Mouse (Mus musculus) stomach, embryonic 15.5 days (tissue): ENCODE measurements around the gene Slc25a39. TPM values are rescaled to one million over a fixed set of nuclear protein-coding genes. Genes with fewer than 3 reads are reported as not detected.

Source experiments
- ATAC-seq: fragments of 200-750 bp; cut with Nextera tagmentation; 2 replicates; pipeline ENCODE4 v1.8.0; 2017; ENCODE audit warnings: low read depth, moderate number of reproducible peaks, moderate TSS enrichment; ENCODE audit not compliant: insufficient read depth, low FRiP score
- H3K27ac ChIP-seq: fragments of 300-500 bp; sonication (generic); 2 replicates; pipeline ENCODE4 v1.5.1; 2015; ENCODE audit warnings: mild to moderate bottlenecking, inconsistent platforms
- H3K27me3 ChIP-seq: fragments of 300-500 bp; sonication (generic); replicated peaks from 2 replicates; pipeline ENCODE4 v1.6.1; 2015; ENCODE audit warnings: inconsistent platforms
- H3K36me3 ChIP-seq: fragments of 300-500 bp; sonication (generic); 2 replicates; pipeline ENCODE4 v1.6.1; 2015; ENCODE audit warnings: inconsistent platforms
- H3K4me1 ChIP-seq: fragments of 300-500 bp; sonication (generic); 2 replicates; pipeline ENCODE4 v1.6.1; 2015; ENCODE audit warnings: inconsistent platforms
- H3K4me2 ChIP-seq: fragments of 300-500 bp; sonication (generic); 2 replicates; pipeline ENCODE4 v1.6.1; 2015; ENCODE audit warnings: mild to moderate bottlenecking, inconsistent platforms
- H3K4me3 ChIP-seq: fragments of 300-500 bp; sonication (generic); replicated peaks from 2 replicates; pipeline ENCODE4 v1.5.1; 2015; ENCODE audit warnings: inconsistent platforms
- H3K9ac ChIP-seq: fragments of 300-500 bp; sonication (generic); 2 replicates; pipeline ENCODE4 v1.6.1; 2015; ENCODE audit warnings: inconsistent platforms
- H3K9me3 ChIP-seq: fragments of 300-500 bp; sonication (generic); 2 replicates; pipeline ENCODE4 v1.6.1; 2016; ENCODE audit warnings: inconsistent platforms
- WGBS: fragments of 180-500 bp; shearing (Covaris S2); methylation state at CpG from one replicate; pipeline ENCODE4 v1.1.7; 2015; 5-methylcytosine and 5-hydroxymethylcytosine counted together
- polyA plus RNA-seq: library from polyadenylated mRNA; unstranded; fragments of >200 nt; fragmentation: Nextera tagmentation; extraction: Ambion mirVana; gene quantifications from 2 replicates; pipeline ENCODE4 v1.2.1, GENCODE M21; 2015

Slc25a39 gene
- polyA plus RNA-seq, 1 experiment from 2014 or later, result 259 TPM

DNA sequence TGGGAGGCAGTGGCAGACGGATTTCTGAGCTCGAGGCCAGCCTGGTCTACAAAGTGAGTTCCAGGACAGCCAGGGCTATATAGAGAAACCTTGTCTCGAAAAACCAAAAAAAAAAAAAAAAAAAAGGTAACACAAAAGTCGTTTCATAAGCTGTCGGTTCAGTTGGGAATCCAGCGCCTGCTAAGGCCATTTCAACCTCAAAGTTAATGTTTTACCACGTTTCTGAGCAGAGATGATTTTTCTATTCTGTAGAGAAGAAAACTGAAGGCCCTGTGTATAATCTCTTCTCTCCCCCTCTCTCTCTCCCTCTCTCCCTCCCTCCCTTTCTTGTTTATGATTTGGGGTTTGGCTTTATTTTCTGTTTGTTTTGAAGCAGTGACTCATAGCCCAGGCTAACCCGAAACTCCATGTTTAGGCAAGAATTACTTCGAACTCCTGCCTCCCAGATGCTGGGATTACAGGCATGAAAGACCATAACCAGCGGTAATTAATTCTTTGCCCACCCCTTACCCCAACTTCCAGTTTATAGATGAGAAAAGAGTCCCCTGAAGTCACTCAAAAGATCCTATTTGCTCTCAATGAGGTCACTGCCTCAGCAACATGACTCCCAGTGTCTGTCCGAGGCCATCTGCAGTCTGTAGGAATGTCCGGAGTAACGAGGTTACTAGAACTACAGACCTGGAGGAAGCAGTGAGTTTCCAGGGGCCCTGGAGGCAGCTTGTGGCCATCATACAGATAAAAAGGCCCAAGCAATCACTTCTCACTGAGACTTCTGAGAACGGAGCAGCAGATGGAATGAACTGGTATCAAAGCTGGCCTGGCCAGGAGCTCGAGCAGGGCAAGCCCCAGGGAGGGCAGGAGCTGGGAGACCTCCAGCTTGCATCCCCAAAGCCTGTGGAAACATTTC lies 1.4 kb upstream of the Slc25a39 start:
- H3K36me3 ChIP-seq, result peaks cover 2% of the 10 kb centered on the region; the same call in 1 of the 2 replicates
- no peak overlapping the region; the same call in 1 of the 2 replicates for H3K9ac ChIP-seq
- 33% methylated on average over 15 of the region's 15 CpGs for WGBS
- ATAC-seq, result 0 out of 2 replicates have a peak, but pooled peaks have one; percentile 0
- peak overlapping the region; percentile 90 for H3K4me3 ChIP-seq
- H3K27me3 ChIP-seq, result no peaks in the 10 kb centered on the region
- peaks cover 22% of the 10 kb centered on the region for H3K4me1 ChIP-seq
- no peaks in the 10 kb centered on the region for H3K9me3 ChIP-seq
- H3K27ac ChIP-seq, result peak overlapping the region; percentile 94
- H3K4me2 ChIP-seq, result peak overlapping the region; percentile 86

- Histone ChIP-seq H3K4me2 (peak overlapping the region; percentile 86), H3K9ac (no peak overlapping the region), H3K36me3 (peaks cover 10% of the 10 kb centered on the region), H3K27me3 (no peaks in the 10 kb centered on the region), H3K4me3 (peak overlapping the region; percentile 90), H3K4me1 (peaks cover 22% of the 10 kb centered on the region), H3K27ac (peak overlapping the region; percentile 94), H3K9me3 (no peaks in the 10 kb centered on the region)
- peak; percentile 92 for ATAC-seq
- under 1% methylated on average over 32 of the region's 32 CpGs for WGBS
These were observed 664 bp upstream of the Slc25a39 start for GRCm38 (mm10) chr11:102408344-102408876.

- peaks cover 19% of the 10 kb centered on the region for H3K36me3 ChIP-seq
- peak overlapping the region; percentile 86 for H3K9ac ChIP-seq
- H3K4me1 ChIP-seq, result peaks cover 22% of the 10 kb centered on the region
- peak; percentile 70 for ATAC-seq
- WGBS, result under 1% methylated on average over 72 of the region's 85 CpGs
- H3K27ac ChIP-seq, result peak overlapping the region; percentile 94
- H3K9me3 ChIP-seq, result no peaks in the 10 kb centered on the region
- peak overlapping the region; percentile 90 for H3K4me3 ChIP-seq
- peak overlapping the region; percentile 86 for H3K4me2 ChIP-seq
- H3K27me3 ChIP-seq, result no peaks in the 10 kb centered on the region
These were observed 579 bp downstream of the Slc25a39 start for GRCm38 (mm10) chr11:102406900-102407833.

- ATAC-seq, result no peak
- peak overlapping the region; percentile 90 for H3K4me3 ChIP-seq
- H3K36me3 ChIP-seq, result peaks cover 19% of the 10 kb centered on the region
- H3K27ac ChIP-seq, result peak overlapping the region; percentile 94
- H3K4me1 ChIP-seq, result peaks cover 22% of the 10 kb centered on the region
- 1% methylated on average over 3 of the region's 3 CpGs for WGBS
- peaks cover 4% of the 10 kb centered on the region; the same call in 1 of the 2 replicates for H3K27me3 ChIP-seq
- peak overlapping the region; percentile 86 for H3K4me2 ChIP-seq
- peak overlapping the region; percentile 86; the same call in 1 of the 2 replicates for H3K9ac ChIP-seq
- no peaks in the 10 kb centered on the region for H3K9me3 ChIP-seq
These were observed 1.3 kb downstream of the Slc25a39 start for GRCm38 (mm10) chr11:102406401-102406800.

GRCm38 (mm10) chr11:102405544-102406285 lies 2.0 kb downstream of the Slc25a39 start:
- Histone ChIP-seq H3K36me3 (peaks cover 19% of the 10 kb centered on the region), H3K4me3 (peak overlapping the region; percentile 90), H3K27me3 (peaks cover 5% of the 10 kb centered on the region; the same call in 1 of the 2 replicates), H3K4me1 (peaks cover 18% of the 10 kb centered on the region), H3K27ac (no peak overlapping the region), H3K9me3 (no peaks in the 10 kb centered on the region), H3K4me2 (peak overlapping the region; percentile 86), H3K9ac (peak overlapping the region; percentile 86; the same call in 1 of the 2 replicates)
- no peak for ATAC-seq
- 83% methylated on average over 11 of the region's 11 CpGs for WGBS

- Histone ChIP-seq H3K27me3 (peaks cover 11% of the 10 kb centered on the region), H3K36me3 (peaks cover 19% of the 10 kb centered on the region), H3K27ac (no peak overlapping the region), H3K4me3 (no peak overlapping the region), H3K9ac (no peak overlapping the region), H3K9me3 (no peaks in the 10 kb centered on the region), H3K4me1 (peaks cover 28% of the 10 kb centered on the region), H3K4me2 (no peak overlapping the region)
- 76% methylated on average over 18 of the region's 18 CpGs for WGBS
- no peak for ATAC-seq
These were observed 3.4 kb downstream of the Slc25a39 start for GRCm38 (mm10) chr11:102404161-102405010.

GRCm38 (mm10) chr11:102403657-102404056 lies 4.1 kb downstream of the Slc25a39 start:
- Histone ChIP-seq H3K9ac (no peak overlapping the region), H3K9me3 (no peaks in the 10 kb centered on the region), H3K27ac (no peak overlapping the region), H3K4me3 (no peak overlapping the region), H3K4me1 (peaks cover 29% of the 10 kb centered on the region), H3K4me2 (no peak overlapping the region), H3K27me3 (peaks cover 18% of the 10 kb centered on the region), H3K36me3 (peaks cover 19% of the 10 kb centered on the region)
- ATAC-seq, result no peak
- 93% methylated on average over 11 of the region's 11 CpGs for WGBS

GRCm38 (mm10) chr11:102401898-102402500 lies 5.7 kb downstream of the Slc25a39 start:
- H3K4me1 ChIP-seq, result peaks cover 34% of the 10 kb centered on the region
- ATAC-seq, result no peak
- H3K9me3 ChIP-seq, result no peaks in the 10 kb centered on the region
- no peak overlapping the region for H3K27ac ChIP-seq
- peaks cover 27% of the 10 kb centered on the region for H3K27me3 ChIP-seq
- no peak overlapping the region for H3K4me3 ChIP-seq
- peaks cover 19% of the 10 kb centered on the region for H3K36me3 ChIP-seq
- WGBS, result 65% methylated on average over 12 of the region's 12 CpGs
- H3K4me2 ChIP-seq, result no peak overlapping the region
- no peak overlapping the region for H3K9ac ChIP-seq

GRCm38 (mm10) chr11:102400513-102401084 lies 7.1 kb downstream of the Slc25a39 start:
- Histone ChIP-seq H3K4me3 (no peak overlapping the region), H3K4me1 (peaks cover 24% of the 10 kb centered on the region), H3K36me3 (peaks cover 19% of the 10 kb centered on the region), H3K4me2 (no peak overlapping the region), H3K9ac (no peak overlapping the region), H3K27me3 (peaks cover 35% of the 10 kb centered on the region), H3K27ac (no peak overlapping the region), H3K9me3 (no peaks in the 10 kb centered on the region)
- no peak for ATAC-seq
- 28% methylated on average over 12 of the region's 12 CpGs for WGBS

GRCm38 (mm10) chr11:102399610-102400072 lies 8.1 kb downstream of the Slc25a39 start:
- under 1% methylated on average over 33 of the region's 34 CpGs for WGBS

More at GRCm38 (mm10) chr11:102399610-102400072, 8.1 kb downstream of the Slc25a39 start:
- H3K9ac ChIP-seq, result no peak overlapping the region
- peak overlapping the region; percentile 59 for H3K4me2 ChIP-seq
- H3K4me3 ChIP-seq, result peak overlapping the region; percentile 20
- no peak overlapping the region for H3K27ac ChIP-seq
- no peak for ATAC-seq
- peaks cover 19% of the 10 kb centered on the region for H3K36me3 ChIP-seq
- H3K4me1 ChIP-seq, result peaks cover 21% of the 10 kb centered on the region
- H3K27me3 ChIP-seq, result peaks cover 37% of the 10 kb centered on the region
- H3K9me3 ChIP-seq, result no peaks in the 10 kb centered on the region
